Mouse (Mus musculus): Measurements from ENCODE around the gene Syn3. TPM values are rescaled to one million over a fixed set of nuclear protein-coding genes. Genes with fewer than 3 reads are reported as not detected.
"Not testable (repeated sequence)": the region's sequence is repeated elsewhere in the genome, so short reads cannot be mapped to it uniquely, and the experiment has no call there.

Syn3 gene
- polyA plus RNA-seq, 1 experiment = 25.2 TPM

DNA sequence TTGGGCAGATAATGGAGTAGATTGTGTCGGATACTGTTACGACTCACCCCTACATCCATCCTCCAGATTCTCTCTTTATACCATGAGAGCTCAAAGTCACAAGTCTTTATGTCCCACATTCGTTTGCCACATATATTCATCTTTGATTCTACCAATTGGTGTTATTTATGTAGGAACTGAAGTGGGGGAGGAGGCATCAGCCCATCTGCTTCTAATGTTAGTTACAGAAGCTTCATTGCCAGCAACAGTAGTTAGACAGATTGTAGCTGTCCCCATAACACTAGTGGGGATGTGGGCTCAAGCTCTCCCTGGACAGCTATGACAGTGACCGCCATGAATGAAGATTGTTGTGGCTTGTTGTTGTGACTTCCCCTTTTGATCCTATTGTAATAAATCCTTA, 59.1 kb downstream of the Syn3 start:
- TF ChIP-seq POLR2A (IDR thresholded peaks at IDR 0.05; ENCODE audit: borderline replicate concordance, extremely low read depth, insufficient read depth, insufficient read length, poor library complexity, severe bottlenecking) (no peak), CTCF (IDR thresholded peaks at IDR 0.05; ENCODE audit: borderline replicate concordance, extremely low read depth, insufficient read depth, insufficient read length) (no peak)
- DNase-seq (ENCODE audit: low read depth) = no peak

DNA sequence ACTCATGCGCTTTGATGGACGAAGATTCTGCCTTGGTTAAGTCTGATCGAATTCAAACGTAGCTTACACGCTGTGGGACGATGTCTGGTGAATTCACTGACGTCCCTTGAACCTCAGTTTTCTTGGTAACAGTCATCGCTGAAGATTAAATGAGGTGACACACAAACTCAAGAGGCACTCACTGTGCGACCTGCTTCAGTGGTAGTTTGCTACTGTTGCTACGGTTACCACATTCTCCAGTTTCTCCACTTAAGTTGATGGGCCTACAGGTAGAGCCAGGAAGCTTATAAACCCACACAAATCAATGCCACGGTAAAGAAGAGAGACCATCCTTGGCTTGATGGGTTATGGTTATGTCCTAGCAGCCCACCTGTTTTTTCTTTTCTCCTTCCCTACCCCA, 61.4 kb downstream of the Syn3 start:
- DNase-seq (ENCODE audit: low read depth) = no peak
- TF ChIP-seq CTCF (IDR thresholded peaks at IDR 0.05; ENCODE audit: borderline replicate concordance, extremely low read depth, insufficient read depth, insufficient read length) (no peak), POLR2A (IDR thresholded peaks at IDR 0.05; ENCODE audit: borderline replicate concordance, extremely low read depth, insufficient read depth, insufficient read length, poor library complexity, severe bottlenecking) (no peak)

DNA sequence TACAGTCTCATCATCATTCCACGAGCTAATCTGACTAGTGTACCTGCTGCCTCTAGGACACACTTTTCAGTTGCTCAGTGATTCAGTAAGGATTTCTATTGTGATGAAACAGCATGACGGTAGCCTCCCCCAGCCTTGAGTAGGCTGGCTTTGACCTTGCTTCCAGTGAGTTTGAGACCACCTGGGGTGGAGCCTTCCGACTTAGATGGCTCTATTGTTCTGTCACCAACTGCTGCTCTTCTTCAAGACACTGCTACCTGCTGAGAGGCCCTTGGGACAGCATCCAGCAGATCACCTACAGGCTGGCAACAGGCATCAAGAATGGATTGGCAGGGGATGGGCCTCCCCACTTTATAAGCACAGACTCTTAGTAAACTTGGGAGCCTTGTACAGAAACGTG, 63.7 kb downstream of the Syn3 start:
- DNase-seq (ENCODE audit: low read depth) = not testable (repeated sequence)

DNA sequence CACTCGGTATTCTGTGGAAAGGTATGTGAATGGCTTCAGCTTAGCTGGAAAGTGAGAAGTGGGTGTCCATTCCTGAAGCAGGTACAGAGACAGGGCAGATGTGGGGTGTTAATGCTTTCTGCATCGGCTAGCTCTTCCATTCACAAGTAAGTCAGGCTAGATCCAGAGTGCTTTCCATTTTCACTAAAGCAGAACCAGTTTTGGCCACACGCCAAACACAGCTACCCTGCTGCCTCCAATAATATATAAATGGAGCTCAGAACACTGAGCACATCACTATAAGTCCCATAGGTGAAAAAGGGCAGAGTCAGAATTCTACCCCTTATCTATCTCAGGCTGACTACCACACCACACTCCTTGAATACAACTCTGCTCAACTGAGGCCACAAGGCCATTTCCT, 69.0 kb downstream of the Syn3 start:
- peak; percentile 20 for DNase-seq (ENCODE audit: low read depth)
- TF ChIP-seq CTCF (IDR thresholded peaks at IDR 0.05; ENCODE audit: borderline replicate concordance, extremely low read depth, insufficient read depth, insufficient read length) = no peak
- TF ChIP-seq POLR2A (IDR thresholded peaks at IDR 0.05; ENCODE audit: borderline replicate concordance, extremely low read depth, insufficient read depth, insufficient read length, poor library complexity, severe bottlenecking) = no peak

DNA sequence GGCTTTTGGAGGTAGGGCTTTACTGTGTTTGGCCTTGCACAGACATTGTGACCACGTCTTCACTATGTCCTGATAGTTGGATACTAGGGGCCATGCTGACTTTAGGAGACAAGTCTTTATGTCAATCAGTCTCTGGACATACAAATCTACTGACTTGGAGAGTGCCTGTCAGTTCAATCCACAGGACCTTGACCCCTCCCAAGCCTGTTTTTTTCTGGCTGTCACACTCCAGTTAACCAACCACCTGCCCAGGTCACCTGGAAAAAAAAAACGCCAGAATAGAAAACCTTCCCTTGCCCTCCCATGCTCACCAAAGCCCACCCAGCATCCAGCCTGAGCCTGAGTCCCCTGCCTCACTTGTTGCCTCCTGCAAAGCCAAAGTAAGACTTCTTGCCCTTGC, 70.7 kb downstream of the Syn3 start:
- TF ChIP-seq CTCF (IDR thresholded peaks at IDR 0.05; ENCODE audit: borderline replicate concordance, extremely low read depth, insufficient read depth, insufficient read length) (no peak), POLR2A (IDR thresholded peaks at IDR 0.05; ENCODE audit: borderline replicate concordance, extremely low read depth, insufficient read depth, insufficient read length, poor library complexity, severe bottlenecking) (no peak)
- no peak for DNase-seq (ENCODE audit: low read depth)

DNA sequence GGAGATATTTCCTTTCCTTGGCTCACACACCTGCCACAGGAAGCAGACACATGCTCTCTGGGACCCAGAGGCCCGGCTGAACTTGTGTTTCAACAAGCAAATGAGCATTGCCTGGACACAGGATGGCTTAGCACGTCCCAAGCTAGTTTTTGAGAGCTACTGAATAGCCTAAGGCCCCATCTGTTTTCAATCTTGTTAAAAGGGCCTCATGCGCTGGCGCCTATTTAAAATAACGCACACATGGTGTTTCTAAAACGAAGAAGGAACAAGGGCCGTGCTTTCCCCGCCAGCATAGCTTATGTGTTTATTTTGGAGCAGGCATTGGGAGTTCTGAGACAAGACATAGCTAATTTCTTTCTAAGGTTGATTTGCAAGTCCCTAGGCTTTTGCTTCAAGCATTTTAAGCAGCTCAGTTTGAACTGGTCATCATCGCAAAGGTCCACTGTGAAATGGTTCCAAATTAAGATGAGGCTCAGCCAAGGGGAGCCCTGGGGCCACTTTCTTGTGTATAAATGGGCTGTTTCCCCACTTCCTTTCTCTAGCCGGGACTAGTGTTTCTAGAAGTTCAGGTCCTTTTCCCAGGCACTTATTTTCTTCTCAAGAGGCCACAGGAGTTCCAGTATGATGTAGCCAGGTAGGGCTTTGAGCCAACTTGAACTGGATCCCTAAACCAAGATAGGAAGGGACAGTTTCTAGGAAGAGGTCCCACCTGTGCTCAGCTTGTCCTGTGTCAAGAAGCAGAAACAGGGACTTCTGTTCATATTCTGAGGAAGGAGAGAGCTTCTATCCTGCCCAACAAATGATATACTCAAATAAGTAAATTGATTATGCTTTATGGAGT, 72.8 kb downstream of the Syn3 start:
- peak; percentile 84 for DNase-seq (ENCODE audit: low read depth)
- no peak for TF ChIP-seq CTCF (IDR thresholded peaks at IDR 0.05; ENCODE audit: borderline replicate concordance, extremely low read depth, insufficient read depth, insufficient read length)
- TF ChIP-seq POLR2A (IDR thresholded peaks at IDR 0.05; ENCODE audit: borderline replicate concordance, extremely low read depth, insufficient read depth, insufficient read length, poor library complexity, severe bottlenecking) = no peak

DNA sequence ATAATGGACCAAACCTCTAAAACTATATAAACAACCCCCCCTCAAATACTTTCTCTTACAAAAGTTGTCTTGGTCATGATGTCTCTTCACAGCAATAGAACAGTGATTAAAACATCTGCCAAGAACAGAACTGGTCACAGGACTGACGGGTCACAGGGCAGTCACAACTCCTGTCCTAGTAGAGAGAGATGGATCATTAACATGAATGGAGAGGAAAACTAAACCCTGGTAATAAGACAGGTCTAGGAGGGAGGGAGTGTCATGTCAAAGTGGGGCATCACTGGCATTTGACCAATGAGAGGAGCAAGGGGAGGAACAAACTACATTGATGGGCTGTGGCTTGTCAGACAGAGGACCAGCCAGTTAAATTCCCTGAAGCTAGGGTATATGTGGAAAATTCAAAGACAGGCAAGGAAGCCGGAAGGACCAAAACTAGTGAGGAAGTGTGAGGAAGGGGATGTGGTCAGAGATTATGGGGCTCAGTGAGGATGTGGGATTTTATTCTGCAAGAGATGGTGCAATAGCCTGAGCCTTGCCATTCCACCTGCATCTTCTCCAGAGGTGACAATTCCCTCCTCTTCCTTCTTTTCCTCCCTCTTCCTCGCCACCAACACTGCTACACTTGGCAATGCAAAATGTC, 76.8 kb downstream of the Syn3 start:
- DNase-seq (ENCODE audit: low read depth) = no peak

DNA sequence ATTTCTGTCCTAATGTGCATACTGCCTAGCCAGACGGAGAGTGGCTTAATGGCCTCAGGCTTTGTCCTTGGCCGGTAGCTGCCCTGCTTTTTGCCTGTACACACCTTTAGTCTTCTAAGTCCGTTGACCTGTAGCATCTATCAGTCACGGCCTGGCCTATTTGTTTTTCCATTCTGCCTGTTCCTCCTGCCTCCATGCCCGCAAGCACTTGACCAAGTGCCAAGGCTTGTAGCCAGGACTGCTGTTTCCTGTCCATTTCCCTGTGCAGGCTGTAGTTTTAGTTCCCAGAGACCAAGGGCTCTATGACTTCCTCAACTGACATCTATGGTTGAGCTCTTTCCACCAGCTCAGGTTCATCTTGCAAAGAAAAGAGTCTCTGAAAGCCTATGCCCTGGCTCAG, 79.8 kb downstream of the Syn3 start:
- no peak for DNase-seq (ENCODE audit: low read depth)

More for the DNA sequence above, 76.8 kb downstream of the Syn3 start:
- TF ChIP-seq CTCF (IDR thresholded peaks at IDR 0.05; ENCODE audit: borderline replicate concordance, extremely low read depth, insufficient read depth, insufficient read length) (no peak), POLR2A (IDR thresholded peaks at IDR 0.05; ENCODE audit: borderline replicate concordance, extremely low read depth, insufficient read depth, insufficient read length, poor library complexity, severe bottlenecking) (no peak)

DNA sequence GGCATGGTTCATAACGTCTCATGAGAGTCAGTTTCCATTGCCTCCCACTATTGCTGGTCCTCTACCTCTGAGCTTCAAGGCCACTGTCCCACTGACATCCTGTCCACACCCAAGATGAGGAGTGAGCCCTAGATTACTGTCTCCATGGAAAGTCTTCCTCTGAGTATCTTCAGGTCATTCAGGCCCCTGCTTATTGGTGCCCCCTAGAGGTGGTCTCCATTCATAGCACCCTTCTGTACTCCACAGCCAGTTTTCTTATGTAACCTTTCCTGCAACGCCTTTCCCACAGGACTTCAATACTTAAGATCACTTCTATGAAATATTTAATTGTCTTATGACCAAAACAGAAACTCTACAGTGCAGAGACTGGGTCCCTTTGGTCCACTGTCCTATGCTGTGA, 80.4 kb downstream of the Syn3 start:
- no peak for DNase-seq (ENCODE audit: low read depth)
- TF ChIP-seq CTCF (IDR thresholded peaks at IDR 0.05; ENCODE audit: borderline replicate concordance, extremely low read depth, insufficient read depth, insufficient read length) = peak; percentile 41; the same call in 1 of the 2 replicates
- no peak for TF ChIP-seq POLR2A (IDR thresholded peaks at IDR 0.05; ENCODE audit: borderline replicate concordance, extremely low read depth, insufficient read depth, insufficient read length, poor library complexity, severe bottlenecking)

More for the DNA sequence above, 79.8 kb downstream of the Syn3 start:
- no peak for TF ChIP-seq CTCF (IDR thresholded peaks at IDR 0.05; ENCODE audit: borderline replicate concordance, extremely low read depth, insufficient read depth, insufficient read length)
- no peak for TF ChIP-seq POLR2A (IDR thresholded peaks at IDR 0.05; ENCODE audit: borderline replicate concordance, extremely low read depth, insufficient read depth, insufficient read length, poor library complexity, severe bottlenecking)

DNA sequence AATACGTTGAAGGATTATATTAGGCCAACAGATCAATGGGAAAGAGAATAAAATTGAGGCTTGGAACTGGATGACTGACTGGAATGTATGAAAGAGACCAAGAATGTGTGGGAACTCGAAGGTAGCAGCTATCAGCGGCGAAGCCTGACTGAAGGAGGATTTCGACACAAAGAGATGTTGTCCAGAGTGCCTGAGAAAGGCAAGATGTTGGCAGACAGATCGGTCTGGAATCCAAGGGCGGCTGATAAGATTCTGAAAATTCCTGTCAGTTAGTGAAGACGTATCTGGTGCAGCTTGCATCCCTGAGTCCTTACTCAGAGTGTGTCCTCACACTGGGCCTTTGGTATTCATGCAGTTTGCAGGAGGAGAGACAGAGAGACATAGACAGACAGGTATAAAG, 81.9 kb downstream of the Syn3 start:
- DNase-seq (ENCODE audit: low read depth) = no peak
- TF ChIP-seq CTCF (IDR thresholded peaks at IDR 0.05; ENCODE audit: borderline replicate concordance, extremely low read depth, insufficient read depth, insufficient read length) = no peak

DNA sequence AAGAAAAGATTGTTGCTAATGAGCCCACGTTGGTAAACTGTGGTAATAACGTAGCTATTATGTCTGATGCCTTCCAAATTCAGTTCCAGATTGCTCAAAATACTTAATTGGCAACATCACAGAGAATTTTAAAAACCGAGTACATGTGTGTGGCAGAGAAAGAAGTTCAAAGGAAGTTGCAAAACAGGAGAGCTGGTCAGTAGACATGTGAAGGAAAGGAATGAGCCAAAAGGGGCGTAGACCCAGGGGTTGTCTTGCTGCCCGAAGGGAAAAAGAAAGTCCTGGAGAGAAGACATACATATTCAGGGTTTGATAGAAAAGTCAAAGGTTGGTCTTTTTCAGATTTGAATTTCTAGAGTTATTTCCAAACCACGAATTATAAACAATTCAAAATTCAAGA, 87.8 kb downstream of the Syn3 start:
- peak; percentile 27 for DNase-seq (ENCODE audit: low read depth)
- TF ChIP-seq POLR2A (IDR thresholded peaks at IDR 0.05; ENCODE audit: borderline replicate concordance, extremely low read depth, insufficient read depth, insufficient read length, poor library complexity, severe bottlenecking) (no peak), CTCF (IDR thresholded peaks at IDR 0.05; ENCODE audit: borderline replicate concordance, extremely low read depth, insufficient read depth, insufficient read length) (no peak)

DNA sequence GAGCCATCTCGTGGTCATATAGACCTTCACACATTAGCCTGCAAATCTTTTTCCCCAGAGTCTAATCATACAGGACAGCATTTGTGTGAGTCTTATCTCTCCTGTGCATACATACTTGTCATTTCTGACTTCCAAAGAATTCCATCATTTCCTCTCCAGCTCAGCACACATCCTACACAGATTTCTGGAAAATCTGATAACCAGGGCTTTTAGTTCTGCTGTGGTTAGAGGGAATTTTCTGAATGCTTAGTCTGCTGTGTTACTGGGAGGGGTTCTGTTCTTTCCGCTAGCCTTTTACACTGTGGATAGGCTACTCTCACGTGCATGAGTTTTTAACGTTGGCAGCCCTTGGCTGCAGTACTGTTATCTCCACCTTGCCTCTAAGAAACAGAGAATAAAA, 91.7 kb downstream of the Syn3 start:
- no peak for DNase-seq (ENCODE audit: low read depth)
- TF ChIP-seq CTCF (IDR thresholded peaks at IDR 0.05; ENCODE audit: borderline replicate concordance, extremely low read depth, insufficient read depth, insufficient read length) = no peak
- TF ChIP-seq POLR2A (IDR thresholded peaks at IDR 0.05; ENCODE audit: borderline replicate concordance, extremely low read depth, insufficient read depth, insufficient read length, poor library complexity, severe bottlenecking) = no peak
